Mouse (Mus musculus) lung, postnatal 25 days (tissue): ENCODE data around the gene Acsbg2.

ENCODE experiments used
- DNase-seq: peaks from one replicate; pipeline ENCODE4 v3.0.0; 2022; ENCODE audit warnings: low spot score

The Acsbg2 gene

DNA sequence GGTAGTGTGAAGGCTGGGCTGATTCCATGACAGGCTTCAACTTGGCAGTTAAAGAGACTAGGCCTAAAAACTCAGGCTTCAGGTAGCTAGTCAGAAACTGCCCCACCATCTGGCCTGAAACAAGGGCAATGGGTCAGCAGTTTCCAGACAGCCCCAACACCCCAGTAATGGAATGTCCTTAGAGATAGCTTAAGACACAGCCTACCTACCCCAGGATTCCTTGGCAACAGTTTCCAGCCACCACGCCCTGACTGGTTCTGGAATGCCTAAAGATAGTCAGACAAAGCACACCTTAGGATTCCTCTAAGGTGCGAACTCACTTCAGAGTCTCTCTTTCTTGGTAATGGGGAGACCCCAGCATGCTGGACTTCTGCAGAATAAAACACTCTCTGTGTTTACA lies 51.9 kb downstream of the Acsbg2 start:
- no peak for DNase-seq

- DNase-seq = peak; percentile 51
Observed at GRCm38 (mm10) chr17:56819694-56820111, 54.5 kb downstream of the Acsbg2 start.

- DNase-seq = no peak
Observed at GRCm38 (mm10) chr17:56819032-56819545, 55.2 kb downstream of the Acsbg2 start.

DNA sequence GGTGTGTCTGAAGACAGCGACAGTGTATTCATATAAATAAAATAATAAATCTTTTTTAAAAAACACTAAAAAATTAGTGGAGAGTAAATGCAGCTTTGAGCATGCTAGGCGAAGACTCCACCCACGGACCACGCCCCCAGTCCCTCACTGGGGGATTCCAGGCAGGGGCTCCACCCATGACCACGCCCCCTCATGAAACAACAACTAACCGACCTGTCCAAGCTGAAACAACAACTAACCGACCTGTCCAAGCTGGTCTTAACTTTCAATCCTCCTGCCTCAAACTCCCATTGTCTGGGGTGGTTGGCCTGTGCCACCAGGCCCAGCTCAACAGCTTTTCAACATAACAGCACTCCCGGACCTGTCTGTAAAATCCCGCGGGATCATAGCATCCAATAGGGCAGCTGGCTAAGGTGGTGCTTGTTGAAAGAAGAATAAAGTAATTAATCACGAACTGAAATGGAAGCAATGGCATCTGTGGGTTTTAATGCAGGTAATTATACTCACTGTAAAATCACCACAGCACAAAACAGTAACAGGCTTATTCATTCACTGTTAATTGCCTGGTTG lies 56.1 kb downstream of the Acsbg2 start:
- no peak for DNase-seq

DNA sequence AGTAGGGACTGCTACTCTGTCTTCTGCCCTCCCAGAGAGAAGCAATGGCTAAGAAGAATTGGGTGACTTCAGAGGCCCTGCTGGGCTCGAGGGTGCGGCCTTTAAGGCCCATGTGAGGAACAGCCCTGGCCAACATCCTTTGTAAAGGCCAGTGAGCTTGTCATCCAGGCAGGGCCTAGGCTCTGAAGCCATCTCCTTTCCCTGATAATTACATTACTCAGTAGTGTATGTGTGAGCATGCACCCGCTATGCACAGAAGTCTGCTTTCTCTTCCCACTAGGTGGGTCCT lies 59.2 kb downstream of the Acsbg2 start:
- DNase-seq = no peak

DNA sequence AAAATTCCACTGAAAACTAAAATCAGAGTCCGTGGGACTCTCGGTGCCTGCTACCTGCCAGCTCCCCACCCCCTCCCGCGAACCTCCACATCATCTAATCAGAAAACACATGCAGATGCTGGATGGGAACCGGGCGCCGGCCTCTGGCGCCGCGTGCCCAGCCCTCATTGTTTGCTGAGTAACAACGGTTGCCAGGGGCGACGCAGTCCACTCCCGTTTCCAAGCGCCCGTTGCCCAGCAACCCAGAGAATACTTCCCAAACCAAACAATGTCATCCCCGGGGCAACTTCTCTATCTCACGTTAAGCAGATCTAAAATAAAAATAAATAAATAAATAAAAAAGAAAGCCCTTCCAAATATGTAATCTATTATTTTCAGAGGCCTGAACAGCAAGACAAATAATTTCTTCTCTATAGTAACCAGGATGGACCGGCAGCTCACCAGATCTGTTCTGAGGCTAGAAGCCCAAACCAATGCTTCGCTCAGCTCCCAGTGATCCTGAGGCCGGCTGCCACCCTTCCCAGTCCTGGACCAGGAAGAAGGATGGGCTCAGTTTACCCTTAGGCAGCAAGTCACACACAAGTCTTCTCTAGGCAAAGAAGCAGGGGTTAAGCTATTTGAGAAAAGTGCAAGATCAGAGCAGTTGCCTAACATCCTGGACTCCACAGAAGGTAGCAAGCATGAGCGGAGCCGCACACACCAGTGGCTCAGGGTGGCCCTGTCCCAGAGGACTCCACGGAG lies 59.8 kb downstream of the Acsbg2 start:
- peak; percentile 92 for DNase-seq

DNA sequence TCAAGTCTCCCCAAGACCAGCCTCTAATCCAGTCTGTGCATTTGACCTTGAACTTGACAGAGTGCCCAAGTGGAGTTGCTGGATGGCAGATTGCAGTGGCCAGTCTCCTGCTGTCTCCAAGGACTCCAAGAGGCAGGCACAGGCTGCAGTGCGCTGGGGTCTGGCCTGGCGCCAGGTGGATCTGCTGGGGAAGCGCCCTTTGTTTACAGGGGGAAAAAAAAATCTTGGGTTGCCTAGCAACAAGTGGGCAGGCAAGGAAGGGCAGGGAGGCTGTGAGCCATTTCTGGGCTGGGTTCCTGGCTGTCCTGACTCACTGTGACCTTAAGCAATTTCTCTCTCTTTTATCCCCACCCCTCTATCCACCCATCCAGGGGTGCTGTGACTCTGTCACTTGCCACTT lies 64.0 kb downstream of the Acsbg2 start:
- DNase-seq = peak; percentile 93

- peak; percentile 84 for DNase-seq
Observed at GRCm38 (mm10) chr17:56808518-56808917, 65.7 kb downstream of the Acsbg2 start.

DNA sequence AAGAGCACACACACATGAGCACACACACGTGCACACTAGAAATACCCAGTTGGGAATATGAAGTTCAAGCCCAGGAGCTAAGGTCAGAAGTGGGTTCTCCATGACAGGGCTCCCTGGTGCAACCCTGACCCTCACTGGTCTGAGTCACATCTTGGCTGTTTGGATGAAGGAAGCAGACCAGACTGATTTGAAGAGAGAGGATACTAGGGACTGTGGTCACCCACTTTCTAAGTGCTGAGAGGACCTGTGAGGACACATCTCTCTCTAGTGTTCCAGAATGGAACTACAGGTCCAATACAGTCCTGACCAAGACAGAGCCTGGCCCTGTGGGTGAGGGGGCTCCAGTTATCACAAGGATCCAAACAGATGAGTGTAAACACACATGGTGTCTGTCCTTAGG lies 68.5 kb downstream of the Acsbg2 start:
- no peak for DNase-seq

GRCm38 (mm10) chr17:56804952-56805351 lies 69.3 kb downstream of the Acsbg2 start:
- DNase-seq = no peak

- DNase-seq = no peak
Observed at GRCm38 (mm10) chr17:56802065-56802464, 72.2 kb downstream of the Acsbg2 start.

DNA sequence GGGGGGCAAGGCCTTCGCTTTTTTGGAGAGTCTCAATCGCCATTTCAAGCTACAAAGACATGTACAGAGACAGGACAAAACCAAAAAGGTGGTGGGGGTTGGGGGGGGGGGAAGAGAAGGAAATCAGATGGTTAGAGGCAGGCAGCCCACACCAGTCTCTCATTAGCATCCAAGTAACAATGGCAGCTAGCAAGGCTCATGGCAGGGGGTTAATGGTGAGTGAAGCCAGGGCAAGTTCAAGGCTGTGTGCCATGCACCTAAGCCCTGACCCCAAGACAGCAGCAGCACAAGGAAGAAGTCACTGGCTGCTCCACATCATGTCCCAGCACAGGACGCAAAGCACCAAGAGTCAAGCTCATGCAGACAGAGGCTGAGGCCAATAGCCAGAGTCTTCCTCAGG lies 75.0 kb downstream of the Acsbg2 start:
- DNase-seq = no peak

- DNase-seq = no peak
Observed at GRCm38 (mm10) chr17:56793614-56794319, 80.5 kb downstream of the Acsbg2 start.
